Mouse (Mus musculus): ENCODE results near the gene Rffl. TPM values are rescaled to one million over a fixed set of nuclear protein-coding genes. Genes with fewer than 3 reads are reported as not detected.

The Rffl gene
- polyA plus RNA-seq, 1 experiment from 2014 or later = 13.6 TPM

GRCm38 (mm10) chr11:82883180-82883579 lies 12.2 kb upstream of the Rffl start:
- Histone ChIP-seq H3K9me3 (ENCODE audit: control insufficient read depth, low read length) (no peaks in the 10 kb centered on the region), H3K36me3 (ENCODE audit: control insufficient read depth, insufficient read depth, low read length) (peaks cover 9% of the 10 kb centered on the region), H3K27me3 (replicated peaks; ENCODE audit: control insufficient read depth, insufficient read depth, low read length) (no peaks in the 10 kb centered on the region), H3K4me2 (ENCODE audit: low read depth, low read length) (no peak overlapping the region), H3K4me1 (ENCODE audit: control insufficient read depth, insufficient read depth, low read length) (peaks cover 1% of the 10 kb centered on the region; the same call in 1 of the 2 replicates), H3K4me3 (ENCODE audit: low read length) (no peak overlapping the region), H3K27ac (ENCODE audit: low read length) (no peak overlapping the region), H3K9ac (ENCODE audit: low read depth, low read length) (no peak overlapping the region)
- ATAC-seq = no peak
- WGBS = 75% methylated on average over 8 of the region's 8 CpGs

DNA sequence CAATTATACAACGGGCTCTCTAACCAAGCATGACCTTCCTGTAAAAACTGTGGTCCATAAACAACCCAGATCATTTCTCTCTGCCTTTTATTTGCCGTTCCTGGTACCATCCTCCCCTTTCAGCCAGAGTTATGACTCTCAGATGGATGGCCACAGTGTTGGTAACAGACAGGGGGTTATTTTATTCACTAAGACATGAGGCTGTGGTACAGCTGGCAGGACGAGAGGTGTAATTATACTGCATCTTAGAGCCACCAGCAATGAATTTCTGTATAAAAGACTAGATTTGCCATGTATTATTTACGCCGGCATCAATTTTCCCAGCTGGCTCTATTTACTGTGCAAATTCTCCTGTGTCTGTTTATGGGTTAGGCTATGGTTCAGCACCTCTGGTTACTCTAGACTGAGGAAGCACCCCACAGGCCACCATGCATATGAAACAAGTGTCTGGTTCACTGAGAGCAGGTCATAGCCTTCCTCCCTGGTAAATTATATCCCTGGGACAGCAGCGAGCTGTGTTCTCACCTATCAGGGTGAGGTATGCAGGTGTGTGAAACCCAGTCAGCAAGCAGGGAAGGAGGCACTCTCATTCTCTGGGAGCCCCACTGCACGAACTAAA lies 6.8 kb upstream of the Rffl start:
- no peak for ATAC-seq
- WGBS = 86% methylated on average over 7 of the region's 7 CpGs

GRCm38 (mm10) chr11:82875631-82876030 lies 4.6 kb upstream of the Rffl start:
- Histone ChIP-seq H3K9ac (ENCODE audit: low read depth, low read length) (no peak overlapping the region), H3K36me3 (ENCODE audit: control insufficient read depth, insufficient read depth, low read length) (peaks cover 9% of the 10 kb centered on the region), H3K9me3 (ENCODE audit: control insufficient read depth, low read length) (no peaks in the 10 kb centered on the region), H3K27me3 (replicated peaks; ENCODE audit: control insufficient read depth, insufficient read depth, low read length) (no peaks in the 10 kb centered on the region), H3K4me1 (ENCODE audit: control insufficient read depth, insufficient read depth, low read length) (no peaks in the 10 kb centered on the region), H3K4me3 (ENCODE audit: low read length) (no peak overlapping the region), H3K4me2 (ENCODE audit: low read depth, low read length) (no peak overlapping the region), H3K27ac (ENCODE audit: low read length) (no peak overlapping the region)
- 86% methylated on average over 5 of the region's 5 CpGs for WGBS
- no peak for ATAC-seq

More for the DNA sequence above, 6.8 kb upstream of the Rffl start:
- H3K9ac ChIP-seq (ENCODE audit: low read depth, low read length) = no peak overlapping the region
- H3K4me3 ChIP-seq (ENCODE audit: low read length) = no peak overlapping the region
- peaks cover 9% of the 10 kb centered on the region for H3K36me3 ChIP-seq (ENCODE audit: control insufficient read depth, insufficient read depth, low read length)
- no peaks in the 10 kb centered on the region for H3K27me3 ChIP-seq (replicated peaks; ENCODE audit: control insufficient read depth, insufficient read depth, low read length)
- H3K9me3 ChIP-seq (ENCODE audit: control insufficient read depth, low read length) = no peaks in the 10 kb centered on the region
- no peaks in the 10 kb centered on the region for H3K4me1 ChIP-seq (ENCODE audit: control insufficient read depth, insufficient read depth, low read length)
- no peak overlapping the region for H3K27ac ChIP-seq (ENCODE audit: low read length)
- no peak overlapping the region for H3K4me2 ChIP-seq (ENCODE audit: low read depth, low read length)

DNA sequence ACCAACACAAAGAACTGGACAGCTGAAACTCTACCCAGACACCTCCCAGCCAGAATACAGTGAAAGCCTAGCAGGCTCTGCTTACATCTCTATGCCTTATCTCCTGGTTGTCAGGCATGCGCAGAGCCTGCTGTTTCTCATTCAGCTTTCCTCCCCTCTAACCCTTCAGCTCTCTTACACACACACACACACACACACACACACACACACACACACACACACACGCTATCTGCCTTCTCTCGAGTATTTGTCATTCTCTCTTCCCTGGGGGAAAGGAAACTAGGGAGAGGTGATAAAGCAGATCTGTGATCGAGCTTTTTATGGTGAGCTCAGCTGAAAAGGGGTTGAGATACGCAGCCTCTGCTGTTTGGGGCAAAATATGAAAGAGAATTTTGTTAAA lies 3.9 kb upstream of the Rffl start:
- H3K9me3 ChIP-seq (ENCODE audit: control insufficient read depth, low read length) = no peaks in the 10 kb centered on the region
- H3K4me3 ChIP-seq (ENCODE audit: low read length) = no peak overlapping the region
- no peak overlapping the region for H3K4me2 ChIP-seq (ENCODE audit: low read depth, low read length)
- H3K27me3 ChIP-seq (replicated peaks; ENCODE audit: control insufficient read depth, insufficient read depth, low read length) = no peaks in the 10 kb centered on the region
- no peaks in the 10 kb centered on the region for H3K4me1 ChIP-seq (ENCODE audit: control insufficient read depth, insufficient read depth, low read length)
- peaks cover 9% of the 10 kb centered on the region for H3K36me3 ChIP-seq (ENCODE audit: control insufficient read depth, insufficient read depth, low read length)
- no peak overlapping the region for H3K9ac ChIP-seq (ENCODE audit: low read depth, low read length)
- no peak for ATAC-seq
- WGBS = 43% methylated on average over 5 of the region's 5 CpGs
- H3K27ac ChIP-seq (ENCODE audit: low read length) = no peak overlapping the region

DNA sequence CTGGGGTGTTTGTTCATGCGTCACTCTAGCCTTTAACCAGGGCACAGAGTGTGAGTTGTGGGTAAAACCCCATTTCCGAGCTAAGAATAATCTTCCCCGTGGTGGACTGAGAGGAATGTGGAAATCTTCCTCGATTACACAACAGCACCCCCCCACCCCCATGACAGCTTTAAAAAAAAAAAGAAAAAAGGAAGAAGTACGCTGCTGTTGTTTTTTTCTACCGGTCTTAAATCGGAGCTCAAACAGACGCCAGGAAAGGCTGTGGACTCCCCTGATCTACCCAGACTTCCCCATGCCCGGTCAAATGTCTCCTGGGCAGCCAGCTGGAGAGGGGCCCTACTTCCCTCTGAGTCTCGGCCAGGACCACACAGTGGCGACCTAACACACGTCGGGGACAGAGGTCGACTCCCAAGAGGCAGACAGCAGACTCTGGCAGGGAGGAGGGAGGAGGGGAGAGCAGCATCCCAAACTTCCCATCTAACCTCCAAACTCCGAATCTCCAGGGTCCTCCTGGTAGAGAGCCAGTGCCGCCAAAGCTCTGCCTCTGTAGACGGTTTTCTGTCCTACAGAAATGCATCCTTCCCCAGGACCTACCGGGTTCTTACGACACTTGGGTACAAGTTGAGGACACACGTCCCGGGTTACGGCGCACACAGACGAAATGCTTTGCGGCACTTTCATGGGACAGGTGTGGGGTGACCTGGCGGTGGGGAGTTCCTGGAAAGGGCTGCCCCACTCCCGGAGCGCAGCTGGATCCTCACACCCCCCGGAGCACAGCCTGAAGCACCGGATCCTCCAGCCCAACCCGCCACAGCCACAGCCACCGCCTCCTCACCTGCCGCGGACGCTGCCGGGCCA lies 608 bp downstream of the Rffl start:
- Histone ChIP-seq H3K4me3 (ENCODE audit: low read length) (peak overlapping the region; percentile 87), H3K27me3 (replicated peaks; ENCODE audit: control insufficient read depth, insufficient read depth, low read length) (no peaks in the 10 kb centered on the region), H3K9me3 (ENCODE audit: control insufficient read depth, low read length) (no peaks in the 10 kb centered on the region), H3K27ac (ENCODE audit: low read length) (peak overlapping the region; percentile 82), H3K4me1 (ENCODE audit: control insufficient read depth, insufficient read depth, low read length) (no peaks in the 10 kb centered on the region), H3K36me3 (ENCODE audit: control insufficient read depth, insufficient read depth, low read length) (no peaks in the 10 kb centered on the region), H3K4me2 (ENCODE audit: low read depth, low read length) (peak overlapping the region; percentile 59), H3K9ac (ENCODE audit: low read depth, low read length) (peak overlapping the region; percentile 87)
- 2% methylated on average over 36 of the region's 36 CpGs for WGBS
- ATAC-seq = peak; percentile 83

DNA sequence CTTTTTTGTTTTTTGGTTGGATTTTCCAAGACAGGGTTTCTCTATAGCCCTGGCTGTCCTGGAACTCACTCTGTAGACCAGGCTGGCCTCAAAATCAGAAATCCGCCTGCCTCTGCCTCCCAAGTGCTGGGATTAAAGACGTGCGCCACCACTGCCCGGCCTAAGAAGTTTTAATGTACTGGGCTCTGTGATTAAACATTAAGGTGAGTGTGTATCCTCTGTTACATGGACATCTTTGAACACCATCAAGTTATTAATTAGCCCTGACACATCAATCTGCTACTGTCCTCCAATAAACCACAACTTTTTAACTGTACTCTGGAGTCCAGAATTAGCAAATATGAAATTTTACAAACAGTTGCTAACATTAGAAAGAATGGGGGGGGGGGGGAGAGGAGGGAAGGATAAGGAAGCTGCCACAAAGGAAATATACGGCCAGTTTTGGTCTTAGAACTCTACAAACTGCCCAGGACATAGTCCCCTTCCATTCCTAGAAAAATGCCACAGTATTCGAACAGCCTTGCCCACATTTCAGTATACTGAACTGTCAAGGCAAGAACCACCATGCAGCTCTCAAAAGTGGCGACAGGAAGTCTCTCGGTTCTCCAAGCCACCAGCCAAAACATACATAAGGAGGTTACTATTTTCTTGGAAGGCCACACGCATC lies 1.4 kb downstream of the Rffl start:
- Histone ChIP-seq H3K4me3 (ENCODE audit: low read length) (peak overlapping the region; percentile 87), H3K4me1 (ENCODE audit: control insufficient read depth, insufficient read depth, low read length) (no peaks in the 10 kb centered on the region), H3K36me3 (ENCODE audit: control insufficient read depth, insufficient read depth, low read length) (no peaks in the 10 kb centered on the region), H3K27ac (ENCODE audit: low read length) (peak overlapping the region; percentile 82), H3K4me2 (ENCODE audit: low read depth, low read length) (peak overlapping the region; percentile 59), H3K9me3 (ENCODE audit: control insufficient read depth, low read length) (no peaks in the 10 kb centered on the region), H3K27me3 (replicated peaks; ENCODE audit: control insufficient read depth, insufficient read depth, low read length) (no peaks in the 10 kb centered on the region), H3K9ac (ENCODE audit: low read depth, low read length) (peak overlapping the region; percentile 87)
- WGBS = 59% methylated on average over 9 of the region's 9 CpGs
- ATAC-seq = no peak

DNA sequence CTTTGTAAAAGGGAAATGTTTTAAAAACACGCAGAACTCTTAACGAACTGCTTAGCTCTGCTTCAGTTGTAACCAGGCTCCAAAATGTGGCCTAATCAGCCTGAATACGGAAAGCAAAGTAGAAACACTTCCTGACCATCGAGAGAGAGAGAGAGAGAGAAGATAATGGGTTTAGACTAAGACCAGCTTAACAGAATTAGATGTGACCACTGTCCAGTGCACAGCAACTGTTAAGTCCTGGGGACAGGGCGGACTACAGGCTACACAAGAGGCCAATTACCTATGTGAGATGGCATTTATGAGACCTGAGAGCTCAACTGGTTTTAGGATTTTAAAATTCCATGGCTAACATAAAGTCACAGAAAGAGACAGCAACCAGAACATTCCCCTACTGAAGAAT lies 3.1 kb downstream of the Rffl start:
- 88% methylated on average over 5 of the region's 5 CpGs for WGBS
- Histone ChIP-seq H3K9ac (ENCODE audit: low read depth, low read length) (no peak overlapping the region), H3K4me2 (ENCODE audit: low read depth, low read length) (no peak overlapping the region), H3K4me1 (ENCODE audit: control insufficient read depth, insufficient read depth, low read length) (no peaks in the 10 kb centered on the region), H3K4me3 (ENCODE audit: low read length) (no peak overlapping the region), H3K9me3 (ENCODE audit: control insufficient read depth, low read length) (no peaks in the 10 kb centered on the region), H3K36me3 (ENCODE audit: control insufficient read depth, insufficient read depth, low read length) (no peaks in the 10 kb centered on the region), H3K27me3 (replicated peaks; ENCODE audit: control insufficient read depth, insufficient read depth, low read length) (no peaks in the 10 kb centered on the region), H3K27ac (ENCODE audit: low read length) (no peak overlapping the region)
- ATAC-seq = no peak

- Histone ChIP-seq H3K27me3 (replicated peaks; ENCODE audit: control insufficient read depth, insufficient read depth, low read length) (no peaks in the 10 kb centered on the region), H3K4me3 (ENCODE audit: low read length) (no peak overlapping the region), H3K4me1 (ENCODE audit: control insufficient read depth, insufficient read depth, low read length) (no peaks in the 10 kb centered on the region), H3K9ac (ENCODE audit: low read depth, low read length) (no peak overlapping the region), H3K27ac (ENCODE audit: low read length) (no peak overlapping the region), H3K36me3 (ENCODE audit: control insufficient read depth, insufficient read depth, low read length) (no peaks in the 10 kb centered on the region), H3K9me3 (ENCODE audit: control insufficient read depth, low read length) (no peaks in the 10 kb centered on the region), H3K4me2 (ENCODE audit: low read depth, low read length) (no peak overlapping the region)
- ATAC-seq = no peak
- 37% methylated on average over 7 of the region's 7 CpGs for WGBS
Measured at GRCm38 (mm10) chr11:82866850-82867564, 4.0 kb downstream of the Rffl start.

GRCm38 (mm10) chr11:82865957-82866356 lies 5.1 kb downstream of the Rffl start:
- no peak for ATAC-seq
- Histone ChIP-seq H3K9me3 (ENCODE audit: control insufficient read depth, low read length) (no peaks in the 10 kb centered on the region), H3K27me3 (replicated peaks; ENCODE audit: control insufficient read depth, insufficient read depth, low read length) (no peaks in the 10 kb centered on the region), H3K4me3 (ENCODE audit: low read length) (no peak overlapping the region), H3K4me1 (ENCODE audit: control insufficient read depth, insufficient read depth, low read length) (no peaks in the 10 kb centered on the region), H3K4me2 (ENCODE audit: low read depth, low read length) (no peak overlapping the region), H3K9ac (ENCODE audit: low read depth, low read length) (no peak overlapping the region), H3K27ac (ENCODE audit: low read length) (no peak overlapping the region), H3K36me3 (ENCODE audit: control insufficient read depth, insufficient read depth, low read length) (no peaks in the 10 kb centered on the region)
- WGBS = 83% methylated on average over 10 of the region's 10 CpGs

Measured in intestine, embryonic 16.5 days (tissue).